Mouse (Mus musculus): ENCODE results near the gene Ace3. TPM values are rescaled to one million over a fixed set of nuclear protein-coding genes. Genes with fewer than 3 reads are reported as not detected.
A peak's percentile ranks its signal among the peaks of the same experiment; 100 is the strongest.

The Ace3 gene
- total RNA-seq, 2 experiments from 2014 or later, result not detected

- peak; percentile 97 to 99 for DNase-seq (ENCODE audit: extremely low spot score in 1 of 2, low spot score in 1 of 2)
Measured at GRCm38 (mm10) chr11:106036548-106037417, 42.3 kb downstream of the Ace3 start, which contains the start of gene Dcaf7. Gene Dcaf7, plus strand, starts transcription at chr11:106036872.

- peak; percentile 49 to 51 for DNase-seq (ENCODE audit: extremely low spot score in 1 of 2, low spot score in 1 of 2)
Measured at GRCm38 (mm10) chr11:106037418-106037751, 42.9 kb downstream of the Ace3 start.

GRCm38 (mm10) chr11:106044349-106044748 is 49.9 kb downstream of the Ace3 start:
- no peak for DNase-seq (ENCODE audit: extremely low spot score in 1 of 2, low spot score in 1 of 2)

- DNase-seq (ENCODE audit: extremely low spot score in 1 of 2, low spot score in 1 of 2), result no peak
Measured at GRCm38 (mm10) chr11:106045256-106045655, 50.8 kb downstream of the Ace3 start.

- DNase-seq (ENCODE audit: extremely low spot score in 1 of 2, low spot score in 1 of 2), result no peak
Measured at GRCm38 (mm10) chr11:106045780-106046179, 51.3 kb downstream of the Ace3 start.

- DNase-seq (ENCODE audit: extremely low spot score in 1 of 2, low spot score in 1 of 2), result no peak
Measured at GRCm38 (mm10) chr11:106046584-106046983, 52.1 kb downstream of the Ace3 start.

- DNase-seq (ENCODE audit: extremely low spot score in 1 of 2, low spot score in 1 of 2), result no peak
Measured at GRCm38 (mm10) chr11:106053921-106054320, 59.4 kb downstream of the Ace3 start.

GRCm38 (mm10) chr11:106054600-106054999 is 60.1 kb downstream of the Ace3 start:
- DNase-seq (ENCODE audit: extremely low spot score in 1 of 2, low spot score in 1 of 2), result no peak

Other genes starting within 250 kb of the Ace3 start
- 10 to 100 TPM; 51.4 to 52.3 TPM for gene Cyb561, start 41.3 kb upstream of the Ace3 start, total RNA-seq (2021)
- gene Ace, start 26.7 kb upstream of the Ace3 start, total RNA-seq (2021), result 1 to 10 TPM; 6.2 to 7.7 TPM
- 1 to 10 TPM in 1 of 2 experiments, under 1 TPM in 1; 0.96 to 1.1 TPM for gene Kcnh6, start 13.4 kb downstream of the Ace3 start, total RNA-seq (2021)
- 100 to 1,000 TPM; 146 to 153 TPM for gene Dcaf7, start 42.2 kb downstream of the Ace3 start, total RNA-seq (2021)
- gene Taco1, start 71.4 kb downstream of the Ace3 start, total RNA-seq (2021), result 10 to 100 TPM; 17.6 to 21.8 TPM
- gene Map3k3, start 89.9 kb downstream of the Ace3 start, total RNA-seq (2021), result 10 to 100 TPM; 24.5 to 31.9 TPM
- gene Gm10840, start 166.2 kb downstream of the Ace3 start, total RNA-seq (2021), result not detected
- 100 to 1,000 TPM; 149 to 156 TPM for gene Limd2, start 166.2 kb downstream of the Ace3 start, total RNA-seq (2021)
- 10 to 100 TPM; 27.1 to 33.4 TPM for gene Strada, start 207.5 kb downstream of the Ace3 start, total RNA-seq (2021)
- 10 to 100 TPM; 84.9 to 93.9 TPM for gene Ccdc47, start 221.7 kb downstream of the Ace3 start, total RNA-seq (2021)
- 10 to 100 TPM; 64.5 to 74.1 TPM for gene Ddx42, start 222.3 kb downstream of the Ace3 start, total RNA-seq (2021)

All from layer of hippocampus, postnatal 25 days (tissue).